Comparison of ENCODE assay signal across 13 mouse cellular contexts in the genomic region with DNA sequence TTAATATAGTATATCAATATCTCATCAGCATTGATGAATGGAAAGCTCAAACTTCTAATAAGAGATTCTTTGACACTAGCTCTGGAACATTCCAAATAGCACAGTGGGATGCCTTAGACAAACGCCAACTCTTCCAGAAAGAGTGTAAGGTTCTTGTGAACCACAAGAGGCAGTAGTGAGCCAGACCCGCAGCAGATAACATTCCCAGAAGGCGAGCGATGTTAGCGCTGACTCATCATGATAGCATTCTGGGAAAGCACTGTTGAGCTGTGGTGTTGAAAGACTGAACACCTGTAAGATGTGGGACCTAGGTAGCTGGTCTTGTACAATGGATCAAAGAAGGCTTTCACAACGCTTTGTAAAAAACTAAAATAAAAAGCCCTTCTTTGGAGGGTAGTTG.
DNase-seq lines count a peak whose midpoint lies in the region; ATAC-seq and TF ChIP-seq lines count a peak whose summit lies in the region.
"Had no signal": no experiment of that assay in that cellular context is flagged by ENCODE, and none has a peak within 500 bp of the region (broad histone marks: within the 10 kb centered on the region; RNA-seq: fewer than 3 reads in every experiment).

No protein-coding gene starts in this region.

- H3K27me3 ChIP-seq in heart, postnatal 0 days (ENCODE audit: control insufficient read depth, insufficient read depth, low read length) = no peaks in the 10 kb centered on the region
- H3K27me3 ChIP-seq in liver, embryonic 14.5 days (ENCODE audit: control insufficient read depth, insufficient read depth, low read length) = no peaks in the 10 kb centered on the region
- H3K27me3 ChIP-seq in liver, embryonic 11.5 days (replicated peaks; ENCODE audit: control insufficient read depth, insufficient read depth, low read length) = no peaks in the 10 kb centered on the region

- H3K9me3 ChIP-seq in heart, postnatal 0 days (replicated peaks; ENCODE audit: control insufficient read depth, low read length) = no peaks in the 10 kb centered on the region
- no peaks in the 10 kb centered on the region for H3K9me3 ChIP-seq in liver, embryonic 14.5 days (ENCODE audit: control insufficient read depth, low read length)
- H3K9me3 ChIP-seq in liver, embryonic 11.5 days (ENCODE audit: control insufficient read depth, low read length) = no peaks in the 10 kb centered on the region
- no peaks in the 10 kb centered on the region for H3K9me3 ChIP-seq in ES-E14 (ENCODE audit: control insufficient read depth, insufficient read depth, low read depth, low read length)

- no peak overlapping the region for H3K4me3 ChIP-seq in heart, postnatal 0 days (ENCODE audit: low read depth, low read length)
- no peak overlapping the region for H3K4me3 ChIP-seq in liver, embryonic 14.5 days (ENCODE audit: insufficient read depth in 1 of 2, low read depth in 2 of 2, low read length in 2 of 2)
- no peak overlapping the region for H3K4me3 ChIP-seq in liver, embryonic 11.5 days (ENCODE audit: low read depth, low read length)
- H3K4me3 ChIP-seq in ES-E14 (ENCODE audit: insufficient read depth in 1 of 2, low read depth in 1 of 2, low read length in 2 of 2, poor library complexity in 1 of 2, severe bottlenecking in 1 of 2) = no peak overlapping the region
- H3K4me3 ChIP-seq: erythroblast, embryonic 14.5 days had no signal

- TF ChIP-seq CTCF in heart, postnatal 0 days (IDR thresholded peaks at IDR 0.05; ENCODE audit: low read depth) = peak; percentile 37; the same call in 1 of the 2 replicates
- peak; percentile 22; the same call in 1 of the 2 replicates for TF ChIP-seq CTCF in liver, embryonic 14.5 days (IDR thresholded peaks at IDR 0.05; ENCODE audit: low read depth)
- TF ChIP-seq CTCF in brain, embryonic 14.5 days (IDR thresholded peaks at IDR 0.05; ENCODE audit: borderline replicate concordance, extremely low read depth, insufficient read depth, insufficient read length) = peak; percentile 45; the same call in 1 of the 2 replicates

- 54% methylated on average over 6 of the region's 6 CpGs for WGBS in heart, postnatal 0 days
- WGBS in liver, embryonic 14.5 days (ENCODE audit: insufficient replicate concordance) = 60% methylated on average over 6 of the region's 6 CpGs
- WGBS in liver, embryonic 11.5 days = 63% methylated on average over 6 of the region's 6 CpGs

- no peak overlapping the region for H3K27ac ChIP-seq in heart, postnatal 0 days (ENCODE audit: low read depth)
- H3K27ac ChIP-seq in liver, embryonic 14.5 days = no peak overlapping the region
- H3K27ac ChIP-seq in liver, embryonic 11.5 days (ENCODE audit: low read depth, low read length) = no peak overlapping the region
- no peak overlapping the region for H3K27ac ChIP-seq in ES-E14 (ENCODE audit: insufficient read depth, low read depth, low read length, poor library complexity, severe bottlenecking)

- no peak overlapping the region for H3K4me2 ChIP-seq in heart, postnatal 0 days (ENCODE audit: low read depth, low read length)
- H3K4me2 ChIP-seq in liver, embryonic 14.5 days (ENCODE audit: low read depth) = no peak overlapping the region
- no peak overlapping the region for H3K4me2 ChIP-seq in liver, embryonic 11.5 days

- no peaks in the 10 kb centered on the region for H3K4me1 ChIP-seq in heart, postnatal 0 days (ENCODE audit: control insufficient read depth, insufficient read depth)
- no peaks in the 10 kb centered on the region for H3K4me1 ChIP-seq in liver, embryonic 14.5 days (replicated peaks; ENCODE audit: control insufficient read depth in 2 of 2, insufficient read depth in 2 of 2, low read length in 1 of 2)
- H3K4me1 ChIP-seq in liver, embryonic 11.5 days (replicated peaks; ENCODE audit: control insufficient read depth, insufficient read depth, low read length) = no peaks in the 10 kb centered on the region
- no peaks in the 10 kb centered on the region for H3K4me1 ChIP-seq in ES-E14 (ENCODE audit: control insufficient read depth in 2 of 2, insufficient read depth in 2 of 2, low read length in 2 of 2, poor library complexity in 1 of 2)

- no peaks in the 10 kb centered on the region for H3K36me3 ChIP-seq in heart, postnatal 0 days (replicated peaks; ENCODE audit: control insufficient read depth, insufficient read depth, low read length)
- H3K36me3 ChIP-seq in liver, embryonic 14.5 days (replicated peaks; ENCODE audit: control insufficient read depth, insufficient read depth, low read depth) = no peaks in the 10 kb centered on the region
- H3K36me3 ChIP-seq in liver, embryonic 11.5 days (ENCODE audit: control insufficient read depth, insufficient read depth, low read length) = no peaks in the 10 kb centered on the region
- no peaks in the 10 kb centered on the region for H3K36me3 ChIP-seq in ES-E14 (ENCODE audit: control insufficient read depth, insufficient read depth, low read length, poor library complexity, severe bottlenecking)
- H3K36me3 ChIP-seq: G1E had no signal

- H3K9ac ChIP-seq in heart, postnatal 0 days (replicated peaks; ENCODE audit: low read depth, low read length) = no peak overlapping the region
- no peak overlapping the region for H3K9ac ChIP-seq in liver, embryonic 14.5 days (replicated peaks)
- no peak overlapping the region for H3K9ac ChIP-seq in liver, embryonic 11.5 days (ENCODE audit: low read depth, low read length)
- no peak overlapping the region for H3K9ac ChIP-seq in ES-E14 (ENCODE audit: insufficient read depth, low read depth, low read length, poor library complexity, severe bottlenecking)

- no peak for DNase-seq in heart, postnatal 0 days (ENCODE audit: low spot score)
- no peak for DNase-seq in heart, adult 18-20 months
- DNase-seq in liver, embryonic 14.5 days (ENCODE audit: low read depth in 3 of 3, low spot score in 3 of 3) = no peak
- no peak for DNase-seq in liver, embryonic 11.5 days (ENCODE audit: low spot score)
- DNase-seq in ES-E14 (ENCODE audit: low read depth, low spot score) = peak; percentile 54
- peak; percentile 23 for DNase-seq in brain, embryonic 14.5 days (ENCODE audit: low read depth)
- DNase-seq in thymus, postnatal 14 days = no peak
- DNase-seq in adrenal gland, postnatal 10 days = no peak
- DNase-seq: adrenal gland, postnatal 36 days; cerebellum, adult 9-10 months; right cerebral cortex, adult 18-20 months had no signal

- in situ Hi-C loops in ES-E14 (cut with MboI; ENCODE audit: low sequenced_read_pairs in 2 of 2, unreplicated experiment in 2 of 2) = no loop called here

- no peak for ATAC-seq in heart, postnatal 0 days (ENCODE audit: insufficient read depth, low read depth)
- ATAC-seq in liver, embryonic 14.5 days (ENCODE audit: insufficient read depth) = no peak
- ATAC-seq in liver, embryonic 11.5 days (replicated peaks; ENCODE audit: low FRiP score) = no peak

- no peak for TF ChIP-seq POLR2A in brain, embryonic 14.5 days (IDR thresholded peaks at IDR 0.05; ENCODE audit: borderline replicate concordance, extremely low read depth, insufficient read depth, insufficient read length, poor library complexity, severe bottlenecking)

- no peak for TF ChIP-seq EP300 in heart, postnatal 0 days (IDR thresholded peaks at IDR 0.05; ENCODE audit: low read depth)
- no peak for TF ChIP-seq EP300 in liver, embryonic 14.5 days (IDR thresholded peaks at IDR 0.05; ENCODE audit: low read depth)

TF ChIP-seq in ES-E14, 5 proteins besides CTCF, POLR2A, EP300 and RAD21:
- TF ChIP-seq ZNF384 (IDR thresholded peaks at IDR 0.05; ENCODE audit: low read depth, low read length) = no peak
- peak; percentile 97 for TF ChIP-seq MAFK (IDR thresholded peaks at IDR 0.05; ENCODE audit: insufficient read depth, low read depth, low read length)

Comparison
In these comparisons a context has a peak if more than half of its experiments do, and no peak if none do; other contexts are left out.
1. DNase-seq: peak in ES-E14 (single experiment) and brain, embryonic 14.5 days (single experiment); none in heart, postnatal 0 days (single experiment), heart, adult 18-20 months (0 of 2), liver, embryonic 14.5 days (0 of 3), liver, embryonic 11.5 days (single experiment), thymus, postnatal 14 days (single experiment) and adrenal gland, postnatal 10 days (single experiment).
2. Peak in every context shown above with its lines, with median percentiles within 50 percentile points of each other: CTCF ChIP-seq.